Mouse (Mus musculus): ENCODE data around the gene Eef1a1.

The Eef1a1 gene

GRCm38 (mm10) chr9:78491169-78491568 is 2.2 kb upstream of the Eef1a1 start:
- no peak for TF ChIP-seq GATA4 (IDR thresholded peaks at IDR 0.05; ENCODE audit: insufficient replicate concordance, low read length)

- no peak for TF ChIP-seq GATA4 (IDR thresholded peaks at IDR 0.05; ENCODE audit: insufficient replicate concordance, low read length)
These were observed 4.3 kb downstream of the Eef1a1 start for GRCm38 (mm10) chr9:78484660-78485059.

GRCm38 (mm10) chr9:78482386-78482785 is 6.6 kb downstream of the Eef1a1 start:
- TF ChIP-seq GATA4 (IDR thresholded peaks at IDR 0.05; ENCODE audit: insufficient replicate concordance, low read length) = no peak

GRCm38 (mm10) chr9:78481423-78482331 is 7.3 kb downstream of the Eef1a1 start:
- TF ChIP-seq GATA4 (IDR thresholded peaks at IDR 0.05; ENCODE audit: insufficient replicate concordance, low read length) = peak; percentile 44; the same call in 1 of the 2 replicates

- TF ChIP-seq GATA4 (IDR thresholded peaks at IDR 0.05; ENCODE audit: insufficient replicate concordance, low read length) = peak; percentile 24; the same call in 1 of the 2 replicates
These were observed 8.1 kb downstream of the Eef1a1 start for GRCm38 (mm10) chr9:78480706-78481358.

- no peak for TF ChIP-seq GATA4 (IDR thresholded peaks at IDR 0.05; ENCODE audit: insufficient replicate concordance, low read length)
These were observed 11.9 kb downstream of the Eef1a1 start for GRCm38 (mm10) chr9:78477021-78477551.

DNA sequence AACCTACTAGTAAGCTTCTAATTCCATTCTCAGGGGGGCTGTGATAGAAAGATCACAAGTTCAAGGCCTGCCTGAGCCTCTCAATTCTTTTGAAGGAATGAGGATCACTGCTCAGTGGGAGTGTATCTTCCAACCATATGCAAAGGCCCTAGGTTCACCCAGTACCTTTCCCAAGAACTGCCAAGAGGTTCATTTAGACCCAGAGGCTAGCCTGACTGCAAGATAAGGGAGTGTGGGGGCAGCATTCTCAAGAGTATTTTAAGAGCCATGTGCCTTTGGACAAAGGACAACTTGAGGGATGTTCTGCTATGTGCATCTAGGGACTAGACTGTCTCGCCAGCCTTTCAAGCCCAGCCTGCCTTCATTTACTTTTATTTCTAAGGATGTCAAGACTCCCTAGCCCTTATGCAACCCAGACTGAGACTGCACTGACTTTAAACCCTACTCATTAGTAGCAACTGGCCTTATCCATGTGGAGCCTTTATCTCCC is 12.4 kb downstream of the Eef1a1 start:
- TF ChIP-seq GATA4 (IDR thresholded peaks at IDR 0.05; ENCODE audit: insufficient replicate concordance, low read length) = no peak

GRCm38 (mm10) chr9:78475873-78476272 is 13.1 kb downstream of the Eef1a1 start:
- no peak for TF ChIP-seq GATA4 (IDR thresholded peaks at IDR 0.05; ENCODE audit: insufficient replicate concordance, low read length)

DNA sequence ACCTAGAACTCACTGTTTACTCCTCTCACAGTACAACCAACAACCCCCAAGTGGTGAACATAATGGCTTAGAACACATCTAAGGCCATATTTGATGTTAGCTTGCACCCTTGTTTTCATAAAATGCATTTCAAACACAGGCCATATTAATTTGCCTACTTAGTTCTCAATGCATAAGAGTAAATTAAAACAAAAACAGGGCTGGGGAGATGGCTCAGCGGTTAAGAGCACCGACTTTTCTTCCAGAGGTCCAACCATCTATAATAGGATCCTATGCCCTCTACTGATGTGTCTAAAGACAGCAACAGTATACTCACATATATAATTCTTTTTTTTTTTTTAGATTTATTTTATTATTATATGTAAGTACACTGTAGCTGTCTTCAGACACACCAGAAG is 13.6 kb downstream of the Eef1a1 start:
- TF ChIP-seq GATA4 (IDR thresholded peaks at IDR 0.05; ENCODE audit: insufficient replicate concordance, low read length) = no peak

DNA sequence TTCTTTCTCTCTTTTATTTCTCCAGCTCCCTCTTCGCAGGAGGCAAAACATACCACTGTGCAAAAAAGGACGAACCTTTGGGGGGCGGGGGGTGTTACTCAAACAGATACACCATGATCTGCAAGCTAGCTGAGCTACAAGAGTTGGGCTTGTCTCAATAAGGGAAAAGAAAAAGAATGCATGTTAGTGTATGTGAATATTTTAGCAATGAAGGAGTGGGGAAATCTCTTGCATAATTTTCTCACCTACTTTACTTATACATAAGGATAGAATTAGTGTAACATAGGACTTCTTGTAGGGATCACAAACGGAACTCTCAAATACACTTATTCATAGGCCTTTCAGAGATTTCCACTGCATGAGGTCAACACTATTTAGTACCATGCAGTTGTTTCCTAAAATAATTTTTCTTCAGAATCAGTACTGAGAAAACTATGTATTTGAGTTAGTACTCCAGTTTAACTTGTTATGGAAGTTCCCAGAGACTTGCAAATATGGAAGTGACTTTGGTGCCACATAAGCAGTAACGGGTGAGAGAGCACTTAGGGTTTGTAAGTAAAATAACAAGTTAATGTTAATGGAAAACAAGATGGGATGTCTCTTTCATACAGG is 14.1 kb downstream of the Eef1a1 start:
- TF ChIP-seq GATA4 (IDR thresholded peaks at IDR 0.05; ENCODE audit: insufficient replicate concordance, low read length) = no peak

DNA sequence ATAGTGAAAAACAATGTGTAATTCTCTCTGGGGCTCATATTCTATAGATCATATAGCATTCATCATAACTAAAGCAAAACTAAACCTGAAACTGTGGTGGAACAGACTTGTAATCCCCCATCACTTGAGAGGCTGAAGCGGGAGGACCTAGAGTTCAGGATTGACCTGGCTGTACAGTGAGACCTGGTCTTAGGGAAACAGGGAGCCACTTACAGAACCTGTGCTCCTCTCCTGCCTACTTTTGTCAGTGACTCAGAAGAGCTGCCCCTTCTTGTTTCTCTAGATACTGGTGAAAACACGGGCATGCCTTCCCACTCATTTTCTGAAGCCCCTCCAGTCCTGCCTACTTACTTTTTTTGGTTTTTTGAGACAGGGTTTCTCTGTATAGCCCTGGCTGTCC is 14.7 kb downstream of the Eef1a1 start:
- no peak for TF ChIP-seq GATA4 (IDR thresholded peaks at IDR 0.05; ENCODE audit: insufficient replicate concordance, low read length)

GRCm38 (mm10) chr9:78473588-78473987 is 15.4 kb downstream of the Eef1a1 start:
- TF ChIP-seq GATA4 (IDR thresholded peaks at IDR 0.05; ENCODE audit: insufficient replicate concordance, low read length) = no peak

DNA sequence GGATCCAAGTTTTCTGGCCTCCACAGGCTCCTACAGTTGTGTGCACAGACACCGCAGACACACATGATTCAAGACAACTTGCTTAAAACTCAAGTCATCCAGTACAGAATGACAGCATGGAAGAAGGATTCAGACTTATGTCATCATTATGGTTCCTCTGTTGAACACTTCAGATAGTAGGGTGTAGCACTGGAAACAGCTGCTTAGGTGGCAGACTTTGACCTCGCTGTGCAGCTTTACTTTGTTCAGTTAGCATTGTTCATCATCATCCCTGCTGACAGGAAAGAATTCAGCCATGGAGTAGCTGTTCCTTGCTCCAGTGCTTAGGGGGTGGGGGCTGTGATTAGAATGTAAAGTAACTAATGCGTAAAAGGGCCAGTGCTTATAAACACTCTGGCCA is 23.2 kb downstream of the Eef1a1 start:
- no peak for TF ChIP-seq GATA4 (IDR thresholded peaks at IDR 0.05; ENCODE audit: insufficient replicate concordance, low read length)

GRCm38 (mm10) chr9:78463337-78463736 is 25.6 kb downstream of the Eef1a1 start:
- TF ChIP-seq GATA4 (IDR thresholded peaks at IDR 0.05; ENCODE audit: insufficient replicate concordance, low read length) = no peak

- no peak for TF ChIP-seq GATA4 (IDR thresholded peaks at IDR 0.05; ENCODE audit: insufficient replicate concordance, low read length)
These were observed 31.9 kb downstream of the Eef1a1 start for GRCm38 (mm10) chr9:78457026-78457425.
